Mouse (Mus musculus): ENCODE results near the gene Msrb1. TPM values are rescaled to one million over a fixed set of nuclear protein-coding genes. Genes with fewer than 3 reads are reported as not detected.

Msrb1 gene
- 139 TPM for polyA plus RNA-seq (2014; fragmentation: Illumina TruSeq; extraction: RNeasy Lipid Tissue Mini Kit (QIAGEN cat#74804); ENCODE audit: low read depth, low replicate concordance)

DNA sequence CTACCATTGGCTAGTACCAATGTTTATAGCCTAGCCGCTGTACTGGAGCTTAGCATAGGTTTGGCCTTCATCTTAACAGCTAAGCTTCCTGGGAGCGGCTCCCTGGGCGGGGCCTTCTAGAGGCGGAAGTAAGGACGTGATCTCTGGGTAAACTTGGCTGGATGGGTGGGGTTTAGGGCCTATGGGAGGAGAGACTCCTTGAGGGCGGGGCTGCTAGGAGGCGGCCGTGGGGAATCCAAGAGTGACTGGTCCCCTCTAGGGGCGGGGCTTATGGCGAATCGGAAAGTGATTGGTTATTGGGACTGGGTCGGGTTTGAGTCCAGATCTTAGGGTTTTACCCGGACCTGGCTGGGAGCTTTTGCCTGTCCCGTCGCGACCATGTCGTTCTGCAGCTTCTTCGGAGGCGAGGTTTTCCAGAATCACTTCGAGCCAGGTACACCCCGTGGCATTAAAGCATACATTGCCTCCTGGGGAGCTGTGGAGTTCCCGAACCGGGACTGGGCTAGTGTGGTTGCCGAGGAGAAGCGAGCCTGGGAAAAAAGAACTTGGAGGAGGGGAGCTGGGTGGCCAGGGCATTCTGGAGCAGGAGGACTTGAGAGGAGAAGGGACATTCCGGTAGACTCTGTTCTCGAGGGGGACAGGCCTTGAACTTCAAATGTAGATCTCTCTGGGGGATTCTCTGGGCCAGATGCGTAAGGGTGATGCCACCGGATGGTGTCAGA lies at the start of gene Msrb1:
Gene Msrb1, plus strand, starts transcription at position 313 of the 722 bp plus-strand sequence.

DNA sequence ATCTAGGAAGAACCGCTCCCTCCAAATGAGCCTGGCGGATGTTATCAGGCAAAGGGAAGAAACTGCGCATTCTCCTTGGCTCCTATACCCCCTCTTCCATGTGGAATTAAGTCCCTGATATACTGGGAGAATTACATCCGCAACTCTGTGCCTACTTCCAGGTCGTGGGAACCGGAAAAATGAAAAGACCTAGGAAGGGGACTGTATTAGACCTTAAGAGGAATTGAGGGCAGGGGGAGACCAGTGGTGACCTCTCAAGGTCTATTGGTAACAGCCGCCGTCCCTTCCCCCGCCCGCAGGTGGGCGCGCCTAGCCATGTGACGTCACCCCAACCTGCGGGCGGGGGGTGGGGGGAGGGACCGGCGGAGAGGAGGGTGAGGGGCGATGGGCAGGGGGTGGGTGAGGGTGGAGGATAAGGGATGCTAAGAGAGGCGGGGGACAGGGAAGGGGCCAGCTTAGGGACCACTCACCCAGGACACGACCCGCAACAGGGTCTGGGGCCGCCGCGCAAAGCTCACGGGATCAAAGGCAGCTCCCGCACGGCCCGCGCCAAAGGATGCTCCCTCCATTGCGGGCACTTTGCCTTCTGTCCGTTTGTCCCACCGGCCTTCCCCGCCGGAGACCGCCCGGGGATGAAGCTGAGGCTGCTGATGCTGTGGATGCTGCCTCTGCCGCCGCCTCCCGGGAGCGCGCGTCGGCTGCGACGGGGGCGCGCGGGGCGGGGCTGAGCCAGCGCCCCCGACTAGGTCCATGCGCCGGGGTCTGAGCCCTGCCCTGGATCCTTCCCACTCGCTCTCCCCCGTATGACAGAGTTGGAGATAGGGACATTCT lies 47.0 kb upstream of the Msrb1 start, which contains the start of gene Syngr3:
Gene Syngr3, minus strand, starts transcription at position 705 of the 831 bp plus-strand sequence.

DNA sequence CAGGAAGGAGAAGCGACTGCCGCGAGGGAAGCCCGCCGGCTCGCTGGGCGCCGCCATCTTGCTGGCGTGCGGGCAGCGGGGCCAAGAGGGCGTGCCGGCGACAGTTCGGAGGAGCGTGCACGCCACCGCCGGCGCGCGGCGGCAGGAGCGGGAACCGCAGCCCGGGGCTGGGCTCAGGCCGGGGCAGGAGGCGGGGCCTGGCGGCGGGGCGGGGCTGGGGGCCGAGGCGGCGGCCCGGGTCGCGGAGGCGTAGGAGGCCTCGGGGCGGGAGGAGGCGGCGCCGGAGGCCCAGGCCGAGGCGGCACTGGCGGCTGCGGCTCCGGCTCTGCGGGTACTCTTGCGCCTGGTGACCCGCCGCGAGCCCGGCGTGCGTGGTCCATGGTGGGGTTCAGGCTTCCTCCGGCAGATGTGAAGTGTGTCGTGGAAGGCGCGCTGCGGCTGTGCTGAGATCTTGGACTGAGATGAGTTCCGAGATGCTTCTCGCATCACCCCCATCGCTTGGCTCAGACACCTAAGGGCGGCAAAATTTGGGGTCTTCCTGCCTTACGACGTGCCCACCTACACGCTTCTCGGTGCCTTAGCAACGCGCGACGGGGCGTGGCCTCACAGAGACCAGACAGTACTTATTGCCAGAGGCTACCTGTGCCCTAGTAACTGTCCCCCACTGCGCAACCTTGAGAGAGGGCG lies 40.3 kb upstream of the Msrb1 start, which contains the start of the genes Gfer and Noxo1:
Gene Gfer, minus strand, starts transcription at position 146 of the 687 bp plus-strand sequence.
Gene Noxo1, plus strand, starts transcription at position 224 of the 687 bp plus-strand sequence.

DNA sequence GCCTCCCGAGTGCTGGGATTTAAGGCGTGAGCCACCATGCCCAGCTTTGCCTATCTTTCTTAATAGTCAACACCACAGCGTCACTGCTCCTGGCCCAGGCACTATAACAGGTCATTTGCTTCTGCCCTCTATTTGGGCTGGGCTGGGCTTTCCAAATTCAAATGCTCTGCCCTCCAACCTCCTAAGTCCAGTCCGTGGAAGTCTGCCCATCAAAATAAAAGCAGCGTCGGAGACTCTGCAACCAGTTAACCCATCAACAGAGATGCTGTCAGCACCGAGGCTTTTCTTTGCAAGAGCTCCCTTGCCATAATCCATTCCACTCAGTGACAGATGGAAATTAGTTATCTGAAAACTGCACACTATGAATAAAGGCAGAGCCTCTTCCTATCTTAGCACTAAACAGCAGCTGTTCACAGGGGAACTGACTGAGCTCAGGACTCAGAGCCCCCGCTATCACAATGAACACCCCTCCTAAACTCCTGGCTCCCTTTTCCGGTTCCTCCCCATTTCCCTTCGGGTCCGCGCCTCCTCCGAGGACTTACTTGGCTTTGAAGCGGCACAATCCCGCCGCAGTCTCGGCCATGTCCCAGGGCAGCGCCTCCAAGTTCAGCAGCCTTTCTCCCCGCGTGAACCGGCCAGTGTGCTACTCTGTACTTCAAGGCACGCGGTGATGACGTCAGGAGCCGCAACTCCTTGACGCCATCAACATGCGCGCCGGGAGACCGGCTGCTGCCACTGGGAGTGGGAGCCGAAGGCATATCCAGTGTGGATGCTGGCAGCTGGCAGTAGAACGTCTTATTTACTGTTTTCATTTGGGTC lies 29.3 kb upstream of the Msrb1 start, which contains the start of gene Tbl3:
Gene Tbl3, minus strand, starts transcription at position 679 of the 819 bp plus-strand sequence.

DNA sequence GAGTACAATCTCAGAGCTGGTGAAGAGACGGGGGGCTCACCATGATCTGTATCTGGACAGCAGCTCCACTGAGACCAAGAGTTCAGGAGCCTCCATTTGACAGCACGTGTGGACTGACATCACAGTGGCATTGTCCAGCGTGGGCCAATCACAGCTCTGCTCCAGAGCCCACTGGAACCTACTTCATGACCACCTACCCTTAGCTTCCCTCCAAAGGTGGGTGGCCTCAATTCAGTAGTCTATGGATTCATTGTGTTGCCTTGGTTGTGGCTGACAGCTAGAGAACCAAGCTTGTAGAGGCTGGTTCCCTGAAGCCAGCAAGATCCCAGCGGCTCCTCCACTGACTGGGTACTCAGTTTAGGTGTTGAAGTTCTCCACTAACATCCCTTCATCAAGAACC lies 18.5 kb upstream of the Msrb1 start, which contains the start of the genes Rnf151 and Rps2:
Gene Rnf151, minus strand, starts transcription at position 121 of the 400 bp plus-strand sequence.
Gene Rps2, plus strand, starts transcription at position 174 of the 400 bp plus-strand sequence.

DNA sequence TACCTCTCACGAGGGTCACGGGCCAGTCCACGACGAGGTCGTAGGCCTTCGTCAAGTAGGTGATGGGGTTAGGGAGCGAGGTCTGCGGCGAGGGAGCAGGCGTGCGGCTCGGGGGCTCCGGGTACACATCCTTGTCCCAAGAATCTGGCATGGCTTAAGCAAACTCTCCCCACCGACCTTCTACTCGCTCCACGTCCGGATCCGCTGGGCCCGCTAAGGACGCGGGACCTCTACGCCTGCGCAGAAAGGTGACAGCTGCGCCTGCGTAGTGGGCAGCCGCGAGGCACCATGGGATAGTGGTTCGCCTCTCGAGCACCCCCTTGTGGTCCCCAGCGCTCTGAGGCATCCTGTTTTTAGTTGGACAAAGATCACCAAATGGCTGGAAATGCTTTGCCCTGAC lies 12.3 kb upstream of the Msrb1 start, which contains the start of gene Ndufb10:
Gene Ndufb10, minus strand, starts transcription at position 295 of the 400 bp plus-strand sequence.

DNA sequence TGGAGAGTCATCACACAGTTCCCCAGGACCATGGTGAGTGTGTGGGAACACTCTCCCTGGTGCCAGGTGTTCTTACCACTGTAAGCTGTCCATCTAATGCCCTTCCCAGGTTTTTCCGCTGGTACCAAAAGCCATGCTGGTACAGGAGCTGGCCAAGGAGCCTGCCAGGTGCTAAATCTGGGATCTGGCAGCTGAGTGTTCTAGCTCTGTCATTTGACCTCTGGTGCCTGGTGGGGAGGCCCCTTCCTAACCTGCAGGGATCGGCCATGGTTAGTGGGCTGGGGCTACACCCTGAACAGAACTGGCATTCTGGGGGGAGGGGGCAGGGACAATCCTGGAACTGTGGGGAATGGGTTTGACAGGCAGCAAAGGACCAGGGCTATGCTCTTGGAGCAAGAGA lies 8.8 kb upstream of the Msrb1 start, which contains the start of gene Rpl3l:
Gene Rpl3l, plus strand, starts transcription at position 203 of the 400 bp plus-strand sequence.

DNA sequence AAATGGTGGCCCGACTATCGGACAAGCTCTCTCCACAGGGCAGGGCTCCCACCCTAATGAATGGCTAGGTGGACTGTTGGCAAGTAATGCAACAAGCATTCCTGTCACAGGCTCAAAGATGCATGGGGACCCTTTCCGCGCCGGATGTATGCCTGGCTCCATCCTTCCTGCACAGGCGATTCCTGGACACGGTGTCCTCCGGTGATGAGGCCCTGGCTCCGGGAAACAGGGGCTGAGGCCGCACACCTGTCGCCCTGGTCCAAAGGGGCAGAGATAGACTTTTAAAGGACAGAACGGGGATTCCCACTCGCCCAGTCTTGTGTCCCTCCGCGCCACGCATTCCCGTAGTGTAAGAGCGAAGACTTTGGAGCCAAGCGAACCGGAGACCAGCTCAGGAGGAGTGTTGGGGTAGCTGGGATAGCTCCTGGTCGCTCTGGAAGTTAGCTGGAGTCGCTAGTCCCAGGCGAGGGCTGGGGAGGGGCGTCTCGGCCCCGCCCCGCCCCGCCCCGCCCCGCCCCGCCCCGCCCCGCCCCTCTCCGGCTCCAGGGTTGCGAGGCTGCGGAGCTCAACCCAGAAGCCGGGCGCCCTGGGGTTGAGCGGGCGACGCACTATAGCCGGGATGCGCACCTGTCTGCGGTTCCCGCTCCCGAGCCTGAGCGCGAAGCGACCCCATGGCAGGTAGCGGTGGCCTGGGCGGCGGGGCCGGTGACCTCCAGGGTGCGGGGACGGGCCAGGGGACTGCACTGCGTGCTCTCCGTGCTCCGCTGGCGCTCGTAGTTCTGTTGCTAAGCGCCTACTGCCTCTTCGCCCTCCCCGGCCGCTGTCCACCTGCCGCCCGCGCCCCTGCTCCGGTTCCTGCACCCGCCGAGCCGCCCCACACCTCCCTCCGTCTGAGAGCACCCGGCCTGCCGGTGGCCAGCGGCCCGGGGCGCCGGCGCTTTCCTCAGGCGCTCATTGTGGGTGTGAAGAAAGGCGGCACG lies 16.3 kb downstream of the Msrb1 start, which contains the start of gene Hs3st6:
Gene Hs3st6, plus strand, starts transcription at position 574 of the 980 bp plus-strand sequence.

Other genes starting within 250 kb of the Msrb1 start
- 0.47 TPM for gene Caskin1, start 248.0 kb upstream of the Msrb1 start, polyA plus RNA-seq (2014; fragmentation: Illumina TruSeq; extraction: RNeasy Lipid Tissue Mini Kit (QIAGEN cat#74804); ENCODE audit: low read depth, low replicate concordance)
- 63.9 TPM for gene Traf7, start 208.7 kb upstream of the Msrb1 start, polyA plus RNA-seq (2014; fragmentation: Illumina TruSeq; extraction: RNeasy Lipid Tissue Mini Kit (QIAGEN cat#74804); ENCODE audit: low read depth, low replicate concordance)
- gene Rab26, start 202.4 kb upstream of the Msrb1 start, polyA plus RNA-seq (2014; fragmentation: Illumina TruSeq; extraction: RNeasy Lipid Tissue Mini Kit (QIAGEN cat#74804); ENCODE audit: low read depth, low replicate concordance), result not detected
- 35.8 TPM for gene Pkd1, start 186.8 kb upstream of the Msrb1 start, polyA plus RNA-seq (2014; fragmentation: Illumina TruSeq; extraction: RNeasy Lipid Tissue Mini Kit (QIAGEN cat#74804); ENCODE audit: low read depth, low replicate concordance)
- gene Tsc2, start 104.0 kb upstream of the Msrb1 start, polyA plus RNA-seq (2014; fragmentation: Illumina TruSeq; extraction: RNeasy Lipid Tissue Mini Kit (QIAGEN cat#74804); ENCODE audit: low read depth, low replicate concordance), result 99.7 TPM
- 6.4 TPM for gene Nthl1, start 104.0 kb upstream of the Msrb1 start, polyA plus RNA-seq (2014; fragmentation: Illumina TruSeq; extraction: RNeasy Lipid Tissue Mini Kit (QIAGEN cat#74804); ENCODE audit: low read depth, low replicate concordance)
- gene Slc9a3r2, start 86.3 kb upstream of the Msrb1 start, polyA plus RNA-seq (2014; fragmentation: Illumina TruSeq; extraction: RNeasy Lipid Tissue Mini Kit (QIAGEN cat#74804); ENCODE audit: low read depth, low replicate concordance), result 115 TPM
- not detected for gene Npw, start 78.2 kb upstream of the Msrb1 start, polyA plus RNA-seq (2014; fragmentation: Illumina TruSeq; extraction: RNeasy Lipid Tissue Mini Kit (QIAGEN cat#74804); ENCODE audit: low read depth, low replicate concordance)
- gene Zfp598, start 67.0 kb upstream of the Msrb1 start, polyA plus RNA-seq (2014; fragmentation: Illumina TruSeq; extraction: RNeasy Lipid Tissue Mini Kit (QIAGEN cat#74804); ENCODE audit: low read depth, low replicate concordance), result 18.8 TPM
- gene Syngr3, start 46.7 kb upstream of the Msrb1 start, polyA plus RNA-seq (2014; fragmentation: Illumina TruSeq; extraction: RNeasy Lipid Tissue Mini Kit (QIAGEN cat#74804); ENCODE audit: low read depth, low replicate concordance), result 0.31 TPM
- gene Gfer, start 40.5 kb upstream of the Msrb1 start, polyA plus RNA-seq (2014; fragmentation: Illumina TruSeq; extraction: RNeasy Lipid Tissue Mini Kit (QIAGEN cat#74804); ENCODE audit: low read depth, low replicate concordance), result 18.9 TPM
- gene Noxo1, start 40.4 kb upstream of the Msrb1 start, polyA plus RNA-seq (2014; fragmentation: Illumina TruSeq; extraction: RNeasy Lipid Tissue Mini Kit (QIAGEN cat#74804); ENCODE audit: low read depth, low replicate concordance), result 1.2 TPM
- 18.8 TPM for gene Tbl3, start 29.0 kb upstream of the Msrb1 start, polyA plus RNA-seq (2014; fragmentation: Illumina TruSeq; extraction: RNeasy Lipid Tissue Mini Kit (QIAGEN cat#74804); ENCODE audit: low read depth, low replicate concordance)
- gene Rnf151, start 18.6 kb upstream of the Msrb1 start, polyA plus RNA-seq (2014; fragmentation: Illumina TruSeq; extraction: RNeasy Lipid Tissue Mini Kit (QIAGEN cat#74804); ENCODE audit: low read depth, low replicate concordance), result not detected
- gene Rps2, start 18.5 kb upstream of the Msrb1 start, polyA plus RNA-seq (2014; fragmentation: Illumina TruSeq; extraction: RNeasy Lipid Tissue Mini Kit (QIAGEN cat#74804); ENCODE audit: low read depth, low replicate concordance), result 1,388 TPM
- gene Ndufb10, start 12.2 kb upstream of the Msrb1 start, polyA plus RNA-seq (2014; fragmentation: Illumina TruSeq; extraction: RNeasy Lipid Tissue Mini Kit (QIAGEN cat#74804); ENCODE audit: low read depth, low replicate concordance), result 1,266 TPM
- 333 TPM for gene Rpl3l, start 8.8 kb upstream of the Msrb1 start, polyA plus RNA-seq (2014; fragmentation: Illumina TruSeq; extraction: RNeasy Lipid Tissue Mini Kit (QIAGEN cat#74804); ENCODE audit: low read depth, low replicate concordance)
- not detected for gene Hs3st6, start 16.3 kb downstream of the Msrb1 start, polyA plus RNA-seq (2014; fragmentation: Illumina TruSeq; extraction: RNeasy Lipid Tissue Mini Kit (QIAGEN cat#74804); ENCODE audit: low read depth, low replicate concordance)
- 0.26 TPM for gene Meiob, start 67.6 kb downstream of the Msrb1 start, polyA plus RNA-seq (2014; fragmentation: Illumina TruSeq; extraction: RNeasy Lipid Tissue Mini Kit (QIAGEN cat#74804); ENCODE audit: low read depth, low replicate concordance)
- 79.8 TPM for gene Hagh, start 103.5 kb downstream of the Msrb1 start, polyA plus RNA-seq (2014; fragmentation: Illumina TruSeq; extraction: RNeasy Lipid Tissue Mini Kit (QIAGEN cat#74804); ENCODE audit: low read depth, low replicate concordance)
- 77.3 TPM for gene Fahd1, start 113.7 kb downstream of the Msrb1 start, polyA plus RNA-seq (2014; fragmentation: Illumina TruSeq; extraction: RNeasy Lipid Tissue Mini Kit (QIAGEN cat#74804); ENCODE audit: low read depth, low replicate concordance)
- gene Igfals, start 129.4 kb downstream of the Msrb1 start, polyA plus RNA-seq (2014; fragmentation: Illumina TruSeq; extraction: RNeasy Lipid Tissue Mini Kit (QIAGEN cat#74804); ENCODE audit: low read depth, low replicate concordance), result 8.5 TPM
- gene Nubp2, start 149.7 kb downstream of the Msrb1 start, polyA plus RNA-seq (2014; fragmentation: Illumina TruSeq; extraction: RNeasy Lipid Tissue Mini Kit (QIAGEN cat#74804); ENCODE audit: low read depth, low replicate concordance), result 22.1 TPM
- gene Spsb3, start 150.0 kb downstream of the Msrb1 start, polyA plus RNA-seq (2014; fragmentation: Illumina TruSeq; extraction: RNeasy Lipid Tissue Mini Kit (QIAGEN cat#74804); ENCODE audit: low read depth, low replicate concordance), result 35.8 TPM
- gene Eme2, start 158.4 kb downstream of the Msrb1 start, polyA plus RNA-seq (2014; fragmentation: Illumina TruSeq; extraction: RNeasy Lipid Tissue Mini Kit (QIAGEN cat#74804); ENCODE audit: low read depth, low replicate concordance), result 15.4 TPM
- gene Mrps34, start 158.5 kb downstream of the Msrb1 start, polyA plus RNA-seq (2014; fragmentation: Illumina TruSeq; extraction: RNeasy Lipid Tissue Mini Kit (QIAGEN cat#74804); ENCODE audit: low read depth, low replicate concordance), result 86.1 TPM
- 30.4 TPM for gene Nme3, start 159.9 kb downstream of the Msrb1 start, polyA plus RNA-seq (2014; fragmentation: Illumina TruSeq; extraction: RNeasy Lipid Tissue Mini Kit (QIAGEN cat#74804); ENCODE audit: low read depth, low replicate concordance)
- 67.2 TPM for gene Mapk8ip3, start 200.3 kb downstream of the Msrb1 start, polyA plus RNA-seq (2014; fragmentation: Illumina TruSeq; extraction: RNeasy Lipid Tissue Mini Kit (QIAGEN cat#74804); ENCODE audit: low read depth, low replicate concordance)
- 6.5 TPM for gene Jpt2, start 224.0 kb downstream of the Msrb1 start, polyA plus RNA-seq (2014; fragmentation: Illumina TruSeq; extraction: RNeasy Lipid Tissue Mini Kit (QIAGEN cat#74804); ENCODE audit: low read depth, low replicate concordance)

Measured in heart, adult 10 weeks (tissue).